Mouse (Mus musculus) midbrain, embryonic 16.5 days (tissue): ENCODE data around the gene AU018091. TPM values are rescaled to one million over a fixed set of nuclear protein-coding genes. Genes with fewer than 3 reads are reported as not detected.

ENCODE experiments used
- ATAC-seq: fragments of 200-750 bp; cut with Nextera tagmentation; 2 replicates; pipeline ENCODE4 v1.8.0; 2017; ENCODE audit warnings: moderate TSS enrichment
- H3K27ac ChIP-seq: fragments of 300-500 bp; sonication (generic); 2 replicates; pipeline ENCODE4 v1.5.1; 2014; ENCODE audit warnings: mild to moderate bottlenecking, low read length, mixed read lengths
- H3K27me3 ChIP-seq: fragments of 300-500 bp; sonication (generic); 2 replicates; pipeline ENCODE4 v1.6.1; 2014; ENCODE audit warnings: low read depth, low read length, mixed read lengths; ENCODE audit not compliant: control insufficient read depth, insufficient read depth
- H3K36me3 ChIP-seq: fragments of 300-500 bp; sonication (generic); 2 replicates; pipeline ENCODE4 v1.6.1; 2014; ENCODE audit warnings: mild to moderate bottlenecking, low read length, moderate library complexity, mixed read lengths; ENCODE audit not compliant: control insufficient read depth, insufficient read depth
- H3K4me1 ChIP-seq: fragments of 300-500 bp; sonication (generic); 2 replicates; pipeline ENCODE4 v1.6.1; 2014; ENCODE audit warnings: mild to moderate bottlenecking, low read length, mixed read lengths; ENCODE audit not compliant: control insufficient read depth, insufficient read depth
- H3K4me2 ChIP-seq: fragments of 300-500 bp; sonication (generic); 2 replicates; pipeline ENCODE4 v1.6.1; 2014; ENCODE audit warnings: mild to moderate bottlenecking, low read length, mixed read lengths
- H3K4me3 ChIP-seq: fragments of 300-500 bp; sonication (generic); 2 replicates; pipeline ENCODE4 v1.5.1; 2014; ENCODE audit warnings: low read depth, mild to moderate bottlenecking, low read length, moderate library complexity, mixed read lengths
- H3K9ac ChIP-seq: fragments of 300-500 bp; sonication (generic); 2 replicates; pipeline ENCODE4 v1.6.1; 2014; ENCODE audit warnings: low read depth, low read length, mixed read lengths
- H3K9me3 ChIP-seq: fragments of 300-500 bp; sonication (generic); replicated peaks from 2 replicates; pipeline ENCODE4 v1.6.1; 2014; ENCODE audit warnings: mild to moderate bottlenecking, low read length, mixed read lengths; ENCODE audit not compliant: control insufficient read depth, poor library complexity, severe bottlenecking
- WGBS: fragments of 180-500 bp; shearing (Covaris S2); extraction: QIAGEN DNeasy Blood & Tissue Kit; methylation state at CpG from one replicate; pipeline ENCODE4 v1.1.7; 2014; 5-methylcytosine and 5-hydroxymethylcytosine counted together
- polyA plus RNA-seq: library from polyadenylated mRNA; unstranded; fragments of >200 nt; fragmentation: Nextera tagmentation; extraction: Ambion mirVana; gene quantifications from 2 replicates; pipeline ENCODE4 v1.2.1, GENCODE M21; 2015

AU018091 gene
- polyA plus RNA-seq: not detected in 2 replicates

GRCm38 (mm10) chr7:3168925-3169324, at the start of gene AU018091:
Gene AU018091 (minus strand): TSS chr7:3169203.
- no peak for ATAC-seq
- H3K27me3 ChIP-seq: no peaks in the 10 kb centered on the region
- no peak within 1 kb of the TSS for H3K4me3 ChIP-seq
- 82% methylated on average over 3 of the region's 3 CpGs for WGBS
- H3K27ac ChIP-seq: no peak within 1 kb of the TSS
- no peak within 1 kb of the TSS for H3K4me2 ChIP-seq
- no peaks in the 10 kb centered on the region for H3K36me3 ChIP-seq
- no peak within 1 kb of the TSS for H3K9ac ChIP-seq
- no peaks in the 10 kb centered on the region for H3K4me1 ChIP-seq
- H3K9me3 ChIP-seq: peaks cover 2% of the 10 kb centered on the region; the same call in 1 of the 2 replicates

DNA sequence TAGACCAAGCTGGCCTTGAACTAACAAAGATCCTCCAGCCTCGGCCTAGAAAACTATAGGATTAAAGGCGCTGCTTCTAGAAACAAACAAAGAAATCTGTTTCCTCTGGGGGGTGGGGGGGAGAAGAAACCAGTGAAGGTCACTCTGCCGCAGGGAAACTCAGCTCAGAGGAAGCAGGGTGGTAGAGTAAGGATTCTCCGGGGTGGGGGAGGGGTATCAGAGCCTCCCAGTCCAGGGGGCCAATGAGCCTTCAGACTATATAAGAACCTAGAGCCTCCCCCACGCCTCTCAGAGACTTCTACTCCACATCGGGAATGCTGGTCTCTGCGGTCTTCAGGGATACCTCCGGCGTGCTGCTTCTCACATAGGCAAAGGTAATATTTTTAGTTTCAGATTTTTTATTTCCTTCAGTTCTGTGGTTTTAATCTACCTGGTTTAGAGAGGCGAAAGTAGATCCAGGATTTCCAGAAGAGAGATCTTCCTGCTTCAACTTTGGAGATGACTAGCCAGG, 48.6 kb upstream of the AU018091 start:
- no peak overlapping the region for H3K4me3 ChIP-seq
- no peak overlapping the region for H3K27ac ChIP-seq
- H3K4me1 ChIP-seq: no peaks in the 10 kb centered on the region
- 12% methylated on average over 10 of the region's 10 CpGs for WGBS
- peaks cover 11% of the 10 kb centered on the region for H3K27me3 ChIP-seq
- H3K36me3 ChIP-seq: no peaks in the 10 kb centered on the region
- no peak overlapping the region for H3K4me2 ChIP-seq
- ATAC-seq: no peak
- H3K9me3 ChIP-seq: no peaks in the 10 kb centered on the region
- no peak overlapping the region for H3K9ac ChIP-seq

DNA sequence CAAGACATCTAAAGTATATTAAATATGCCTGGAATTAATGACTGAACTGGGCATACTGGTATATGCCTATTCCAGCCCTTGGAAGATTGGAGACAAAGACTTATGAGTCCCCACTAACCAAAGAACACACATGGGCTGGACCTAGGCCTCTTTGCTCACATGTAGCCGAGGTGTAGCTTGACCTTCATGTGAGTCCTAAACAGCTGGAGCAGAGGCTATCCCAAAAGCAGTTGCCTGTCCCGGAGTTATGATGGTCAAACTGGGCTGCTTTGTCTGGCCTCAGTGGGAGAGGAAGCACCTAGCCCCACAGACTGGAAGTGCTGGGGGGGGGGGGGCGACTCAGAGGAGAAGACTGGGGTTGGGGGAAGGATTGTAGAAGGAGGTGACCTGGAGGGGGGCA, 47.3 kb upstream of the AU018091 start:
- no peaks in the 10 kb centered on the region for H3K36me3 ChIP-seq
- WGBS: 89% methylated on average over 2 of the region's 3 CpGs

GRCm38 (mm10) chr7:3213557-3213956, 44.6 kb upstream of the AU018091 start:
- Histone ChIP-seq H3K9me3 (no peaks in the 10 kb centered on the region), H3K27ac (no peak overlapping the region), H3K27me3 (peaks cover 3% of the 10 kb centered on the region; the same call in 1 of the 2 replicates), H3K36me3 (no peaks in the 10 kb centered on the region), H3K4me2 (no peak overlapping the region), H3K9ac (no peak overlapping the region), H3K4me3 (no peak overlapping the region), H3K4me1 (no peaks in the 10 kb centered on the region)
- no peak for ATAC-seq
- 12% methylated on average over 3 of the region's 3 CpGs for WGBS

More for the DNA sequence above, 47.3 kb upstream of the AU018091 start:
- no peak overlapping the region for H3K4me3 ChIP-seq
- no peak overlapping the region for H3K4me2 ChIP-seq
- no peaks in the 10 kb centered on the region for H3K4me1 ChIP-seq
- no peak overlapping the region for H3K27ac ChIP-seq
- ATAC-seq: no peak
- H3K9ac ChIP-seq: no peak overlapping the region
- H3K9me3 ChIP-seq: no peaks in the 10 kb centered on the region
- peaks cover 11% of the 10 kb centered on the region for H3K27me3 ChIP-seq

DNA sequence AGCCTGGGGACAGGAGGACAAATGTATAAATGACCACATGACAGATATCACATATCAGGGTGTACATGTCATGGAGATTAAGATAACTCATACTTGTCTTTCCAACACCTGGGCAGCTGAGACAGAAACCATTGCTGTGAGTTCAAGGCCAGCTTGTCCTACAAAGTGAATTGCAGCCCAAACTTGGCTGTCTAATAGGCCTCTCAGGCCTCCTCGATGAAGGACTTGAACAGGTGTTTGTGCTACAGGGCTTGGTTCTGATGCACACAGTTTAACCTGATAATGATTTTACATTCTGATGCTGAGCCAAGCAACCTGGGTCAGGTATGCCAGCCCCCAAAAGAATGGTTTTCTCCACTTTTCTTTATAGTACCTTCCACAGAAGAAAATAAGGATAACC, 44.2 kb upstream of the AU018091 start:
- Histone ChIP-seq H3K36me3 (no peaks in the 10 kb centered on the region), H3K9ac (no peak overlapping the region), H3K9me3 (no peaks in the 10 kb centered on the region), H3K27ac (no peak overlapping the region), H3K4me1 (no peaks in the 10 kb centered on the region), H3K27me3 (peaks cover 3% of the 10 kb centered on the region; the same call in 1 of the 2 replicates), H3K4me3 (no peak overlapping the region), H3K4me2 (no peak overlapping the region)
- 79% methylated on average over 1 of the region's 1 CpGs for WGBS
- no peak for ATAC-seq

DNA sequence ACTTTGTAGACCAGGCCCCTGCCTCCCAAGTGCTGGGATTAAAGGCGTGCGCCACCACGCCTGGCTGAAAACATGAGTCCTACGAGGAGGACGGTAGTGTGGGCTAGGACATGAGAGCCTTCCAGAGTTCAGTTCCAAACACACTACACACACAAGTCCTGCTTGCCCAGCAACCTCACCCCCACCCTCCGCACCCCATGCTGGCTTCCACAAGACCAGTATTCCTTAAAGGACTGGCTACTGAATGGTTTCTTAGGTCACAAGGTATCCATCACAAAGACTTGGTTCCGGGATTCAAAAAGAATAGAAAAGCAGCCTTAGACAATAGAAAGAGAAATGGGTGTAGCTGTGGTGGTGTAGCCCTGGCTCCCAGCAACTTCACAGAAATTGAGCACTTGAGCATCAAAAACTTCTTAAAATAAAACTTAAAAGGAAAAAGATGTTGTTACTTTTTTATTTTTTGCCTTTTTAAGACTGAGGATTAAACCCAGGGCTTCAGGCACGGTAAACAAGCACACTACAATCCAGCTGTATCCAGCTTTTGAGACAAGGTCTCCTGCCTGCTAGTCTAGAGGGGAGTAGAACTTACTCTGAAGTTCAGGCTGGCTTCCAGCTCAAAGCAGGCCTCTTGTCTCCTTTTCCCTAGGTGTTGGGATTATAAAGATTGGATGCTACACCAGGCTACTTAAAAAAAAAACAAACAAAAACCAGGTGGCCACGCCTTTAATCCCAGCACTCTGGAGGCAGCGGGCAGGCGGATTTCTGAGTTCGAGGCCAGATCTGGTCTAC, 43.2 kb upstream of the AU018091 start:
- no peak for ATAC-seq
- no peak overlapping the region for H3K27ac ChIP-seq
- no peak overlapping the region for H3K4me2 ChIP-seq
- no peaks in the 10 kb centered on the region for H3K4me1 ChIP-seq
- H3K4me3 ChIP-seq: no peak overlapping the region
- no peaks in the 10 kb centered on the region for H3K9me3 ChIP-seq
- WGBS: 52% methylated on average over 12 of the region's 12 CpGs
- no peaks in the 10 kb centered on the region for H3K27me3 ChIP-seq
- no peak overlapping the region for H3K9ac ChIP-seq
- H3K36me3 ChIP-seq: no peaks in the 10 kb centered on the region

GRCm38 (mm10) chr7:3211518-3211917, 42.5 kb upstream of the AU018091 start:
- no peak for ATAC-seq
- Histone ChIP-seq H3K4me3 (no peak overlapping the region), H3K4me1 (no peaks in the 10 kb centered on the region), H3K9me3 (no peaks in the 10 kb centered on the region), H3K27me3 (no peaks in the 10 kb centered on the region), H3K27ac (no peak overlapping the region), H3K36me3 (no peaks in the 10 kb centered on the region), H3K9ac (no peak overlapping the region), H3K4me2 (no peak overlapping the region)
- 73% methylated on average over 8 of the region's 8 CpGs for WGBS

DNA sequence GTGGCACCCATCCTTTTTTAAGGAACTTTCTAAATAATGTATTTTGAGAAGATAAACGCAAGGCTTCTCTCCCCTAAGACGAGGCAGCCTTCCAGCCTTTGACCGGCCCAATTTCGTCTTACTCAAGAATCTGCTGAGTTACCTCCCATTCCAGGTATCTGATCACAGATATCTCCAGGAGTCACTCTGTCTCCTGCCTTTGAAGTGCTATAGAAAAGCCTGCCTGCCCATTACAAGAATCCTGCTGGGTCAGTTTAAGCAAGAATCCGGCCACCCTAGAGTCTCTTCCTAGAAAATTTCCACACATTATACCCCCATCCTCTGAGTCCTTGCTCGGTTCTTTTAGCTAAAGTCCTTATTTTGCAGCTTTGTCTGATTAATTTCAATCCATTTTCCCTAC, 41.6 kb upstream of the AU018091 start:
- no peaks in the 10 kb centered on the region for H3K4me1 ChIP-seq
- no peak for ATAC-seq
- no peak overlapping the region for H3K4me3 ChIP-seq
- H3K27ac ChIP-seq: no peak overlapping the region
- no peaks in the 10 kb centered on the region for H3K27me3 ChIP-seq
- 56% methylated on average over 6 of the region's 6 CpGs for WGBS
- no peak overlapping the region for H3K9ac ChIP-seq
- H3K4me2 ChIP-seq: no peak overlapping the region
- no peaks in the 10 kb centered on the region for H3K9me3 ChIP-seq
- H3K36me3 ChIP-seq: no peaks in the 10 kb centered on the region

GRCm38 (mm10) chr7:3206520-3206919, 37.5 kb upstream of the AU018091 start:
- no peak overlapping the region for H3K27ac ChIP-seq
- WGBS: 9% methylated on average over 4 of the region's 4 CpGs
- H3K4me1 ChIP-seq: no peaks in the 10 kb centered on the region
- no peak for ATAC-seq
- H3K9me3 ChIP-seq: no peaks in the 10 kb centered on the region
- H3K4me2 ChIP-seq: no peak overlapping the region
- no peaks in the 10 kb centered on the region for H3K36me3 ChIP-seq
- H3K4me3 ChIP-seq: no peak overlapping the region
- no peak overlapping the region for H3K9ac ChIP-seq
- no peaks in the 10 kb centered on the region for H3K27me3 ChIP-seq
